Mouse (Mus musculus) heart, postnatal 0 days (tissue): ENCODE measurements at regions not wholly inside any gene's neighbourhood (a gene's known extent, or its start where the extent isn't known, plus 50 kb on each side); places are given as distances from the start of the nearest gene placed in this dataset.

Experiments used
- ATAC-seq: fragments of 200-750 bp; cut with Nextera tagmentation; 2 replicates; pipeline ENCODE4 v1.8.0; 2017; ENCODE audit warnings: low read depth, moderate number of reproducible peaks, moderate library complexity; ENCODE audit not compliant: insufficient read depth
- DNase-seq: peaks from one replicate; pipeline ENCODE4 v3.0.0-alpha.2; 2016; ENCODE audit warnings: low spot score
- H3K27ac ChIP-seq: fragments of 300-500 bp; sonication (generic); 2 replicates; pipeline ENCODE4 v1.5.1; 2014; ENCODE audit warnings: low read depth, mild to moderate bottlenecking
- H3K27me3 ChIP-seq: fragments of 300-500 bp; sonication (generic); 2 replicates; pipeline ENCODE4 v1.6.1; 2014; ENCODE audit warnings: low read length, mixed read lengths; ENCODE audit not compliant: control insufficient read depth, insufficient read depth
- H3K36me3 ChIP-seq: fragments of 300-500 bp; sonication (generic); replicated peaks from 2 replicates; pipeline ENCODE4 v1.6.1; 2014; ENCODE audit warnings: low read length, mixed read lengths; ENCODE audit not compliant: control insufficient read depth, insufficient read depth
- H3K4me1 ChIP-seq: fragments of 300-500 bp; sonication (generic); 2 replicates; pipeline ENCODE4 v1.6.1; 2014; ENCODE audit warnings: antibody characterized with exemption; ENCODE audit not compliant: control insufficient read depth, insufficient read depth
- H3K4me2 ChIP-seq: fragments of 300-500 bp; sonication (generic); 2 replicates; pipeline ENCODE4 v1.6.1; 2014; ENCODE audit warnings: low read depth, mild to moderate bottlenecking, low read length, moderate library complexity
- H3K4me3 ChIP-seq: fragments of 300-500 bp; sonication (generic); 2 replicates; pipeline ENCODE4 v1.5.1; 2014; ENCODE audit warnings: low read depth, low read length
- H3K9ac ChIP-seq: fragments of 300-500 bp; sonication (generic); replicated peaks from 2 replicates; pipeline ENCODE4 v1.6.1; 2014; ENCODE audit warnings: low read depth, low read length, mixed read lengths
- H3K9me3 ChIP-seq: fragments of 300-500 bp; sonication (generic); replicated peaks from 2 replicates; pipeline ENCODE4 v1.6.1; 2016; ENCODE audit warnings: low read length; ENCODE audit not compliant: control insufficient read depth
- CTCF ChIP-seq: IDR thresholded peaks from 2 replicates; pipeline ENCODE4 v1.5.1; 2016; ENCODE audit warnings: antibody characterized with exemption, control low read depth, low read depth
- EP300 ChIP-seq: IDR thresholded peaks from 2 replicates; pipeline ENCODE4 v1.6.1; 2016; ENCODE audit warnings: antibody characterized with exemption, low read depth
- WGBS: fragments of 180-500 bp; shearing (Covaris S2); extraction: QIAGEN DNeasy Blood & Tissue Kit; methylation state at CpG from one replicate; pipeline ENCODE4 v1.1.7; 2014; 5-methylcytosine and 5-hydroxymethylcytosine counted together

DNA sequence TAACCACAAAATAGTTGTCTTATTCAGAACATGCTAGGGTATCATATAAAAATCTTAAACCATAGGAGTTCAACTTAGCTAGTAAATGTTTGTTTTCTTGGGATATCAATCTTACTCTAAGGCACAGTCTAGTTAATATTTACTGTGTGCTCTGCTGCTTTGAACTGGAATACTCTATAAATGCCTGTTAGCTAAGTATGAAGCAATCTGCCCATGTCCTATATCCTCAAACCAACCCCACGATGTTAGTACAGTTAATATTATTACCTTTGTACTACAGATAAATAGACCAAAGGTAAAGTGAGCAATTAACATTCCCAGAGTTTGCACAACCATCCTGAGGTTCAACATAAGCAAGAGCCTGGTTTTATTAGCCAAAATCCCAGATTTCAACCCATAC lies 145.7 kb upstream of the Ednrb start:
- Histone ChIP-seq H3K4me3 (no peak overlapping the region), H3K27me3 (no peaks in the 10 kb centered on the region), H3K36me3 (no peaks in the 10 kb centered on the region), H3K4me2 (no peak overlapping the region), H3K9ac (no peak overlapping the region), H3K27ac (no peak overlapping the region), H3K4me1 (no peaks in the 10 kb centered on the region), H3K9me3 (no peaks in the 10 kb centered on the region)
- TF ChIP-seq EP300 (no peak), CTCF (no peak)
- no peak for DNase-seq
- 88% methylated on average over 1 of the region's 1 CpGs for WGBS
- no peak for ATAC-seq

DNA sequence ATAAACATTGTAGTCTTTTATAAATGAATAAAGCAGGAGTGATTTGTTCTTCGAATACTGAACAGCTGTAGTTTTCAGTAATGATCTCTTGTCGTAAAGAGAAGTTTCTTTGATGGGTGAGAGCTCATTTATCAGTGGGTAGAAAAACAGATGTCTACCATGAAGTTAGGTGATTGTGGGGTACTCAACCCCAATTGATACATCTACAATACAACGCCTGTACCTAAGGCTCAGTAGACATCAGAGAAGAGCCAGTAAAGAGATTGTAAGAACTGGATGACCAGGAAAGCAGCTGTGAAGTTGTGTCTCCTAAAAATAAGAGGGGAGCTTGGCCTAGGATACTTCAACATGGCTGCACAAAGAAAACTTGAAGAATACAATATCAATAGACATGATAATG lies 143.1 kb upstream of the Ednrb start:
- Histone ChIP-seq H3K9me3 (no peaks in the 10 kb centered on the region), H3K27me3 (no peaks in the 10 kb centered on the region), H3K4me3 (no peak overlapping the region), H3K9ac (no peak overlapping the region), H3K4me2 (no peak overlapping the region), H3K4me1 (no peaks in the 10 kb centered on the region), H3K27ac (no peak overlapping the region), H3K36me3 (no peaks in the 10 kb centered on the region)
- ATAC-seq (no peak), DNase-seq (no peak)
- TF ChIP-seq EP300 (no peak), CTCF (no peak)
- WGBS: 77% methylated on average over 3 of the region's 3 CpGs

DNA sequence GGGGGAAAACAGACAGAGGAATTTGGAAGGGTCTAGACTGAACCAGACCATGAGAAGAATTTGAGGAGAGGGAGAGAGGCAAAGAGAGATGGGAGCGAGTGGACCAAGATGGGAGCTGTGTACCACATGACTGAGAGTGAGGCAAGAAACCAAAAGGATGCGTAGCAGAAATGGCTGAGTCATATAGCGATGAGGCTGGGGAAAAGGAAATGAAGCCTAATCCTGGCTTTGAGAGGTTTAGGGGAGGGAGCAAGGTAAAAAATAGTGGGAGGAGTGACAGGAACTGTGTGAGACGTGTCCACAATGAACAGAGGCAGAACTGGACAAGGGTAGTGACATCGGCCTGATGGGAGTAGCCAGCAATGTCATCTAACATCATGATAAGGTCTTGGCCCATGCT lies 140.1 kb upstream of the Ednrb start:
- no peak; the same call in 1 of the 2 replicates for ATAC-seq
- H3K4me2 ChIP-seq: no peak overlapping the region
- H3K4me3 ChIP-seq: no peak overlapping the region
- H3K27me3 ChIP-seq: no peaks in the 10 kb centered on the region
- no peak for DNase-seq
- 77% methylated on average over 5 of the region's 5 CpGs for WGBS
- no peak overlapping the region for H3K27ac ChIP-seq
- H3K36me3 ChIP-seq: no peaks in the 10 kb centered on the region
- TF ChIP-seq EP300: no peak
- no peak for TF ChIP-seq CTCF
- no peaks in the 10 kb centered on the region for H3K9me3 ChIP-seq
- H3K4me1 ChIP-seq: no peaks in the 10 kb centered on the region
- no peak overlapping the region for H3K9ac ChIP-seq

DNA sequence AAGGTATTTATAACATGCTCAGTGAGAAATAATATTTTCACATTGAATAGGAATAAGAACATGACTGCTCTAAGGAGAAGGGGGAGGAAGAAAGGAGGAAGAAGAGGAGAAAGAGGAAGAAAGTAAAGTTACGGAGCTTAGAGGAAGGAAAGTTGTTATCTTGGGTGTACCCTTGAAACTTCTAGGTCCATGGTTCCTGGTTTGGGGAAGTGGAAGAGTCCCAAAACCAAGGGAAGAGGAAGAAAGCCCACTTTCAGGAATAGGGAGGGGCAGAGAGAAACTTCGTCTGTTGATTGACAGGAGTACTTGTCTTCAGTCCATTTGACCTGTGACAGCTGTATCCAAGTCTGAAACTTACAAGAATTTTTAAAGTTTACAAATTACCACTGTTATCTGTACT lies 134.6 kb upstream of the Ednrb start:
- H3K36me3 ChIP-seq: no peaks in the 10 kb centered on the region
- H3K27ac ChIP-seq: no peak overlapping the region
- 69% methylated on average over 2 of the region's 2 CpGs for WGBS
- H3K4me3 ChIP-seq: no peak overlapping the region
- no peaks in the 10 kb centered on the region for H3K27me3 ChIP-seq
- TF ChIP-seq EP300 (no peak), CTCF (no peak)
- DNase-seq: no peak
- H3K4me1 ChIP-seq: no peaks in the 10 kb centered on the region
- no peak overlapping the region for H3K4me2 ChIP-seq
- no peak overlapping the region for H3K9ac ChIP-seq
- no peaks in the 10 kb centered on the region for H3K9me3 ChIP-seq
- no peak for ATAC-seq

DNA sequence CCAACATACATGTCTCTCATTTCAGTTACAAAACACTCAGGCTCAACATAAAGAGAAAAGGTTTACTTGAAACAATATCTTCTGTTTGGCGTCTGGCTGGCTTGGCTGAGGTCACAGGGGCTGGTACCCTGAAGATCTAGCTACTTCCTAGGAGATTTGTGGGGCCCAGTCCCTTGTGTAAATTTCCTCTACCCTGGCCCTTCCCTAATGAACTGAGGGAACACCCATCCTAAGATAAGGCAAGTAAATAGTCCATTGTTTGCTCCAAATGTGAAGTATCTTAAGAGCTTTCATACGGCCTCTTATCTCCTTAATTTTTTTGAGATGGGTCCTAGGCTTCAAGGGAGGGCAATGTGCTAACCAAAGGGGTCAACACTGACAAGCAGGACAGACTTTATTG lies 133.6 kb upstream of the Ednrb start:
- H3K27ac ChIP-seq: no peak overlapping the region
- H3K9ac ChIP-seq: no peak overlapping the region
- ATAC-seq: no peak
- WGBS: 33% methylated on average over 2 of the region's 2 CpGs
- H3K4me3 ChIP-seq: no peak overlapping the region
- no peaks in the 10 kb centered on the region for H3K36me3 ChIP-seq
- TF ChIP-seq CTCF (no peak), EP300 (no peak)
- no peaks in the 10 kb centered on the region for H3K4me1 ChIP-seq
- no peaks in the 10 kb centered on the region for H3K9me3 ChIP-seq
- no peaks in the 10 kb centered on the region for H3K27me3 ChIP-seq
- no peak overlapping the region for H3K4me2 ChIP-seq
- DNase-seq: no peak

DNA sequence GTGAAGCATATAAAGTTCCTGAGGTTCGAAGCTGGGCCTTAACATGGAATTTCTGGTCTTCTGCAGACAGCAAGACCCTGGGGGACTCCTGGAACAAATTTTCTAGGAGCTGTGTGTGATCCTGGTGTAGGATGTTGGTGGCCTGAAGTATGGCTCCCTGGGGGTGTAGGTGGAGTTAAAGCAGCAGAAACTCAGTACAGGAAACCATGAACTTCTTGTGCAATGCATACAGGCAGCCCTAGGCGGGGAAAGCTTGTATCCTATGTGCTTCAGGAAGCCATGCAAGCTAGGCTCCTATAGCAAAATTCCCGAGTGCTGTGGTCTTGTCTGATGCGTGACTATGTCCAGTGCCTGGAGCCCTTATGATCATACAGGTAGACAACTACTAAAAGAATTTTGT lies 129.8 kb upstream of the Ednrb start:
- no peaks in the 10 kb centered on the region for H3K27me3 ChIP-seq
- ATAC-seq (no peak), DNase-seq (no peak)
- H3K4me2 ChIP-seq: no peak overlapping the region
- H3K4me3 ChIP-seq: no peak overlapping the region
- no peak overlapping the region for H3K9ac ChIP-seq
- TF ChIP-seq EP300: no peak
- no peak for TF ChIP-seq CTCF
- no peaks in the 10 kb centered on the region for H3K36me3 ChIP-seq
- no peaks in the 10 kb centered on the region for H3K4me1 ChIP-seq
- H3K9me3 ChIP-seq: no peaks in the 10 kb centered on the region
- 77% methylated on average over 4 of the region's 4 CpGs for whole genome bisulfite sequencing
- H3K27ac ChIP-seq: no peak overlapping the region
